Mouse (Mus musculus): ENCODE measurements around the gene Mei1. TPM values are rescaled to one million over a fixed set of nuclear protein-coding genes. Genes with fewer than 3 reads are reported as not detected.

Mei1 gene
- 1 to 10 TPM; 2.5 to 2.8 TPM for total RNA-seq (2021)

DNA sequence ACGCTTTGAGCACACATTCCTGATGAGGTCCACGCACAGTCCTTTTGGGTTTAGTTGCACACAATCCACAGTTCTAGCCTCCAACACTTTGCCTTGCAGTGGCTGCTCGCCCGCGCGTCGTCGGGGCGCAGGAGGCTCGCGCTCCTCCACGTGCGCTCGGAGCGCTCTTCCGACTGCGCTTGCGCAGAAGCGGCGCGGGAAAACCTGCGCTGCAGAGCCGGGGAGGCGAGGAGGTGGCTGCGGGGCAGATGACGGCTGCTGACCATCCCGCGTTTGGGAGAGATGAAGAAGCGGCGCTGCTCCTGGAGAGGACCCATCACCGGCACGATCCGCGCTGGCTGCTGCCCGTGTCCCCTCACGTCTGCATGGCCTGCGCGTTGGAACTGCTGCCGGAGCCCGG, at the start of gene Mei1:
Gene Mei1 (plus strand): TSS at position 99 of the 400 bp plus-strand sequence.
- intact Hi-C loops (cut with DNase I), result loop anchor here (5.0 kb wide), 2 partner anchors 37 to 67 kb away; no protein-coding TSS in a partner anchor

DNA sequence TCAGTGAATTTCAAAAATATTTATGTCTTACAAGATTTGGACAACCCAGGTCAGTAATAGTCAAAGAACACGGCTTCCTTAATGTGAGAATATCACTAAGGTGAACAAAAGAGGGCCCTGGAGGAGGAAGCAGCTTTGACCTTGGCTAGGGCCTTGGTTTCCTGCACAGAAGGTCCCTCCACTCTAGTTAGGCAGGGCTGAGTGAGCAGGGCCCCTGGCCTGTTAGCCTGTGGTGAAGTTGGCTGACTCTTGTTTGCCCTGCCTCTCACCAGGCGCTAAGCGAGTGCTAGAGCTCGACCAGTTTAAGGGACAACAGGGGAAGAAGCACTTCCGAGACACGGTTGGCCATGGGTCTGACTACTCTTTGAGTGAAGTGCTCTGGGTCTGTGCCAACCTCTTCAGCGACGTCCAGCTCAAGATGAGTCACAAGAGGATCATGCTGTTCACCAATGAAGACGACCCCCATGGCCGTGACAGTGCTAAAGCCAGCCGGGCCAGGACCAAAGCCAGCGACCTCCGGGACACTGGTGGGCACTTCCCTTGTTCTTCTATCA, 47.2 kb upstream of the Mei1 start:
- intact Hi-C loops (cut with DNase I), result no loop called here
- DNase-seq (ENCODE audit: low spot score in 2 of 2), result no peak

More for the DNA sequence above, at the start of gene Mei1:
- no peak for DNase-seq (ENCODE audit: low spot score in 2 of 2)

DNA sequence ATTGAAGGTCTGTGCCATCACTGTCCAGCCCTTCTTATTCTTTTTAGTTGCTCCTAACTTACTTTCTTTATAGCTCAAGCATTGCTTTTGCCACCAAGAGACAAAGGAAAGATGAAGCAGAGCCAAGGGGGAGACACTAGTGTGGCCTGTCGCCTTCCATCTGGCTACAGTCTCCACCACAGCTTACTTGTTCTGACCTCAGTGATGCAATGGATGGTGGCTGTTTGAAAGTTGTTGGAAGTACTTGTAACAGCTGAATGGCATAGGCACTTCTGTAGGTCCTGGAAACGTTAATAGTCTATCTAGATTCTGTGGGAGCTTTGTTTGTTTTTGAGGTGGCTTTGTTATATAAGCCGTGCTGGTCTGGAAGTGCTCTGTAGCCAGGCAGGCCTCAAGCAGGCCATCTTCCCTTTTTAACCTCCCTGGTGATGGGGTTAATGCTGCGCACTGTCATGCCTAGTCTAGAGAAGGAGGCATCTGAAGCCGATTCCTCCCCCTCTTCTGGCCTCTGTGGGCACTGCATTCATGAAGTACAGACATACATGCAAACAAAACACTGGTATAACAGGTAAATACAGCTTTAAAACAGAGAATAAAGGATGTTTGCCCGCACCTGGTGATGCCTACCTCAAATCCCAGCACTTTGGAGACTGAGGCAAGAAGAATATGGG, 45.7 kb upstream of the Mei1 start:
- intact Hi-C loops (cut with DNase I), result no loop called here
- DNase-seq (ENCODE audit: low spot score in 2 of 2), result no peak

DNA sequence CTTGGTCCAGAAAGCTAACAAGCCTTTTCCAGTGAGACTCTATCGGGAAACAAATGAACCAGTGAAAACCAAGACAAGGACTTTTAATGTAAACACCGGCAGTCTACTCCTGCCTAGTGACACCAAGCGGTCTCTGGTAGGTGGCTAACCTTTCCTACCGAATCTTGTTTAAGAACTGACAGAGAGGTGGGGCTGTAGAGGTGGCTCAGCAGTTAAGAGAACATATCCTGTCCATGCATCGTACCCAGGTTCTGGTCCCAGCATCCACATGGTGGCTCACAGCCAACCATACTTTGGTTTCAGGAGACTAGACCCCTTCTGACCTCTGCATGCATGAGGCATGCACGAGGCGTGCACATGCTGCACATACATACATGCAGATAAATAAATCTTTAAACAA, 42.5 kb upstream of the Mei1 start:
- intact Hi-C loops (cut with DNase I), result no loop called here
- DNase-seq (ENCODE audit: low spot score in 2 of 2), result no peak

DNA sequence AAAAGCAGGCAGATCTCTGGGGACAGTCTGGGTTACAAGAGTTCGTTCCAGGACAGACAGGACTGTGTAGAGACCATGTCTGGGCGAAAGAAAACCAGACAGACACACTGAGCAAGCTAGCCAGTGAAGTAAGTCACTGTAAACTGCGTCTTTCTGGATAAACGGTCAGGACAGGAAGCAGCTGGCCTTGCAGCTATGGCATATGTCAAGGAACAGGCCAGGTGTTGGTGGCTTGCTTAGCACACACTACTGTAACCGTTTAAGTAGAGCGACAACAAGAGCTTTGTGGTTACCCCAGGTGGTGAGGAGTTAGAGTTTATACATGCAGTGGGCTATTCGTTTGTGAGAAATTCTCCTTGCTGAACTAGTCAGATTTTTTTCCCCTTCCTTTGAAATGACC, 42.1 kb upstream of the Mei1 start:
- DNase-seq (ENCODE audit: low spot score in 2 of 2), result no peak

DNA sequence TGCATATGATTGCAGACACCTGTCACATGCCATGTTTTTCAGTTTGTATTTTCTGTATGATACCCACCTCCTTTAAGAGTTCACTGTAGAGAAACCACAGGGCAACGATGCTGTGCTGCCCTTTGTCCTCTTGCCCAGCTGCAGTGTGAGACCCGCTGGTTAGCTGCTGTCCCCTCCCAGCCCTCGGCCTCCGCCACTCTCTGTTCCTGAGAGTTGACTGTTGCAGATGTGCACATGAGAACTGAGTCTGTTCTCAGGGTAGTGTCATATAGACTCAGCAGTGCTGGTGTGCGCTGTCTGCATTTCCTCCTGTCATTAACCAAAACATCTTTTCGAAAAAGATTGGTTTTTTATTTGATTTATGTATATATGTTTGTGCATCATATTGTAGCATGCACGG, 37.4 kb upstream of the Mei1 start:
- intact Hi-C loops (cut with DNase I), result no loop called here

More for the DNA sequence above, 42.1 kb upstream of the Mei1 start:
- intact Hi-C loops (cut with DNase I), result no loop called here

DNA sequence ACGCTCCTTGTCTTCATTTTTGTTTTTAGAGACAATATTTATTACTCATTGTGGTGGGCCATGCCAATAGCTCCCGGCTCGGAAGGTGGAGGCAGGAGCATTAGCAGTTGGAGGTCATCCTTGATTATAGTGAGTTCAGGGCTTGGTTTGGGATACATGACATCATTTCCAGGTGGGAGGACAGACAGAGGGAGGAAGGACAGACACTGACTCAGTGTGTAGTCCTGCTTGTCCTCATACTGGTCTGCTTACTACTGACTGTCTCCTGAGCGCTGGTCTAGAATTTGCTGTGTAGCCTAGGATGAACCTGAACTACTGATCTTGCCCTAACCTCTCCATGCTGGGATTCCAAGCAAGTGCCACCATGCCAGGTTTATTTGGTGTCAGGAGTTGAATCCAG, 36.0 kb upstream of the Mei1 start, which contains the start of gene Desi1:
Gene Desi1 (minus strand): TSS at position 101 of the 400 bp plus-strand sequence.
- intact Hi-C loops (cut with DNase I), result no loop called here

More for the DNA sequence above, 37.4 kb upstream of the Mei1 start:
- DNase-seq (ENCODE audit: low spot score in 2 of 2), result no peak

DNA sequence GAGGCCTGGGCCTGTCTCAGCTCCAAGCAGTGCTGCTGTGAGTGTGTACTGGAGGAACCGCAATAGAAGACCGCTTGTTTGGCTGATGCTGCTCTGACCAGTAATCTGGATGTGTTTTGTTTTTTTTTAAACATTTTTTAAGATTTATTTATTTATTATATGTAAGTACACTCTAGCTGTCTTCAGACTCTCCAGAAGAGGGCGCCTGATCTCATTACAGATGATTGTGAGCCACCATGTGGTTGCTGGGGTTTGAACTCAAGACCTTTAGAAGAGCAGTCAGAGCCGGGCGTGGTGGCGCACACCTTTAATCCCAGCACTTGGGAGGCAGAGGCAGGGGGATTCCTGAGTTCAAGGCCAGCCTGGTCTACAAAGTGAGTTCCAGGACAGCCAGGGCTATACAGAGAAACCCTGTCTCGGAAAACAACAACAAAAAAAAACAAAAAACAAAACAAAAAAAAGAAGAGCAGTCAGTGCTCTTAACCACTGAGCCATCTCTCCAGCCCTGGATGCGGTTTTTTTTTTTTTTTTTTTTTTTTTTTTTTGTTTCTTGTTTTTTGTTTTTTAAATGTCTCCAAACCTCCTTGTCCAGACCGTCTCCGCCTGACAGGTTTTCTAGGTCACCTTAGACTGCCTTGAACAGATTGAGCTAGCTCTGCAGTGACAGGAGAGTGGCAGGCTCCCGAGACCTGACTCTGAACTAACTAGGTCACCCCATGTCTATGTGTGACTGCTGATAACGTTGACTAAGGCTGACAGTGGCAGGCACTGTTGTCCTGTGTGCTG, 33.7 kb upstream of the Mei1 start:
- peak in 1 of 2 experiments; percentile 32 for DNase-seq (ENCODE audit: low spot score in 2 of 2)
- intact Hi-C loops (cut with DNase I), result no loop called here

More for the DNA sequence above, 36.0 kb upstream of the Mei1 start, which contains the start of gene Desi1:
- DNase-seq (ENCODE audit: low spot score in 2 of 2), result no peak

DNA sequence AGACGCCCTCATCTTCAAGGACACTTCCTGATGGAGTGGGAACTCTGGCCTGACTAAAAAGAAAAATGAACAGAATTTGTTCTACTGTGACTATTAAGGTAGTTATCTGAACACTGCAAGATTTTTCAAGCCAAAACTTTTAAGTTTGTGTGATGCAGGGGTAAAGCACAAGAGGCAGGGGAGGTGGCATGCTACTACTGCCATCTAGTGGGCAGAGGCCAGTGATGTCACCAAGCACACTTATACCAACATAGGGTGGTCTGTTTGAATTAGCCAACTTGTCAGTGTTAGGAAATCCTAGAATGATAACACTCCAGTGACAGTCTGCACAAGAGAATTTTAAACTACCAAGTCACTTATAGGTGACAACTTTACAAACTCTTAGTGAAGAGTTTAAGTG, 29.1 kb upstream of the Mei1 start:
- intact Hi-C loops (cut with DNase I), result no loop called here
- DNase-seq (ENCODE audit: low spot score in 2 of 2), result peak; percentile 29 to 47

DNA sequence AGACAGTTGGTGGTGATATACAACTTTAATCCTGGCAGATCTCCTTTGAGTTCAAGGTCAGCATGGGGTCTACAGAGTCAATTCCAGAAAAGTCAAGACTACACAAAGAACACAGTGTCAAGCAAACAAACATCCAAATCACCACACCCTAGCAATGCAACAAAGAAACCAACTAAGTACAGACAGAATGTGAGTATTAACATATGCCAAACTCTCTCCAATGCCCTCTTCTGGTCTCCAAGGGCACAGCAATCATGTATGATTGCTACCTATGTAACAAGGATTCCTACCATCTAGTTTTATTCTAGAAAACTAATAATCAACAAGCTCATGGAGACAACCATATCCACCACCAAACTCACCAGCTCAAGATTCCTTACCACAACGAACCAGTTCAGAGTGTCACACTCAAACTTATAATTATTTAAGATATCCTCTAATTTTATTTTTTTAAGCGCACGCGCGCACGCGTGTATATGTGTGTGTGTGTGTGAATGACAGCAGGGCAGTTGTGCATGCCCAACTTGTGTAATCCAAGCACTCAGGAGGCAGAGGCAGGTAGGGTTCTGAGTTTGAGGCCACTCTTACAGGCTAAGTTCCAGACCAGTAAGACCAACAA, 25.5 kb upstream of the Mei1 start:
- intact Hi-C loops (cut with DNase I), result no loop called here
- DNase-seq (ENCODE audit: low spot score in 2 of 2), result peak in 1 of 2 experiments; percentile 19

DNA sequence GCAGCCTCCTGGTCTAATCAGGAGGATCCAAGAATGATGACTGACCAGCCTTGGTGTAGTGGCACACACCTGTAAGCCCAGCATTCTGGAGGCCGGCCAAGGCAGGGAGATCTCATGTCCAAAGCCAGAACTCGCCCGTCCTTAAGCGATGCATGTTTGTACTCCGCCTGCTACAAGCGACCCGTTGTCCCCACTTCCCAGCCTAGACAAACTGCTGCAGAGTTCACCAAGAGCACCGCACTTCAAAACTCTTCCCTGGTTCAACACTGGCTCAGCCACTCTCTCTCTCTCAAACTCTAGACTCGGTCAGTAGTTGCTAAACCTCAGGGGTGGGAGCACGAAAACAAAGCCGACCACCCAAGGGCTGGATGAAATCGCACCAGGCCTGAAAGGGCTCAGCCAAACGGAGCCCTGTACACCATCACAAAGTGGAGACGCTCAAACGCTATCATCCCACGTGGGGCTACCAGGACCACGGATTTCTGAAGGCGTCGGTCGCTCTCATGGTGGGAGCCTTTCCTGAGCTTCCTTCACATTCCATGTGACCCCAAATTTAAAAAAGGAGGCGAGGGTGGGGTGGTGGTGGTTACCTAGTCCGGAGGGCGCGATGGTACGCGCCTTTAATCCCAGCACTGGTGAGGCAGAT, 23.4 kb upstream of the Mei1 start:
- intact Hi-C loops (cut with DNase I), result no loop called here
- no peak for DNase-seq (ENCODE audit: low spot score in 2 of 2)

DNA sequence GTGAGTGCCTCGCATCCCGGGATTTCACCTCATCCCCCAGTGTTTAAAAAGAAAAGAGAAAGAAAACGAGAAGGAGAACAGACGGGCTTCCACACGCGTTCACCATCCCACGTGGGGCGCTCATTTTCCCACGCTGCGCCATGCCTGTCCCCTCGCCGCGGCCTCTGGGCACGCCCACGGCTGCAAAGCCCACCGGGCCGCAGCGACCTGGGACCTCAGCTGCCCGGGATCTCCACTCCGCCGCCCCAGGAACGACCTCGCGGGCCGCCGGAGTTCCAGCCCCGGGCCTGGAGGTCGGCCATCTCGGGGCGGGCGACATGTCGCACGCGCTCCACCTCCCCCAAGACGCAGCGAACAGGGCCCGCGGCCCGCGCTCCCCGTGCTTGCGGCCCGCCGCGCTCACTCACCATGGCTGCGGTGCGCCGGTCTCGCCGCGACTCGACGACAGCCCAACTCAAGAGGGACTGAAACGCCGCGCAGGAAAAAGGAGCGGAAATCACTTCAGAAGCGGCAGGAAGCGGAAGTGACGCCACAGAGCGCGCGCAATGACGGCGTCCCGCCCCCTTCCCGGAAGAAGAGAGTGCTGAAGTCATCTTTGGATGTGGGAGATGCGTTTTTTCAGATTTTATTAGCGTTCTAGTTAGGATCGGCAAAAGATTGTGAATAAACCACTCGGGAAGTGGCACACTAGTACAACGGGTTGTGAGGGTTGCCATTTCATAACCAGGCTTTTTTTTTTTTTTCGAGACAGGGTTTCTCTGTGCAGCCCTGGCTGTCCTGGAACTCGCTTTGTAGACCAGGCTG, 22.5 kb upstream of the Mei1 start, which contains the start of gene Snu13:
Gene Snu13 (minus strand): TSS at position 519 of the 804 bp plus-strand sequence.
- DNase-seq (ENCODE audit: low spot score in 2 of 2), result peak; percentile 94 to 95
- intact Hi-C loops (cut with DNase I), result no loop called here

DNA sequence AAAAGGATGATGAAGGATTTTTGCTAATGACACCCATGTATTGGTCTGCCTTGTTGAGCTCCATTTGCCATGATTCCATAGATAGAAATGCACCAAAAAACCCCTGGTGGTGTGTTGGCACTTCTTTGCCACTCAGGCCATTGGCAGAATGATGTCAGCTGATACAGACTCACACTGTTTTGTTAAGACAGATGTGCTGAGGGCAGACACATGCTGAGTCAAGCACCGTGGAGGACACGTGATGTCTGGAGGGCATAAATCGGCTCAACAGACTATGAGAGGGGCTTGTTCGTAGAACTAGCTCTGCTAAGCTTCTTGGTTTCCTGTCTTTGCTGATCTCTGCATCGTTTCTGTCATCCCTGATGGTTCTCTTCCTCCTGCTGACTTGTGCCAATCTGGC, 17.3 kb upstream of the Mei1 start:
- DNase-seq (ENCODE audit: low spot score in 2 of 2), result no peak
- intact Hi-C loops (cut with DNase I), result no loop called here

DNA sequence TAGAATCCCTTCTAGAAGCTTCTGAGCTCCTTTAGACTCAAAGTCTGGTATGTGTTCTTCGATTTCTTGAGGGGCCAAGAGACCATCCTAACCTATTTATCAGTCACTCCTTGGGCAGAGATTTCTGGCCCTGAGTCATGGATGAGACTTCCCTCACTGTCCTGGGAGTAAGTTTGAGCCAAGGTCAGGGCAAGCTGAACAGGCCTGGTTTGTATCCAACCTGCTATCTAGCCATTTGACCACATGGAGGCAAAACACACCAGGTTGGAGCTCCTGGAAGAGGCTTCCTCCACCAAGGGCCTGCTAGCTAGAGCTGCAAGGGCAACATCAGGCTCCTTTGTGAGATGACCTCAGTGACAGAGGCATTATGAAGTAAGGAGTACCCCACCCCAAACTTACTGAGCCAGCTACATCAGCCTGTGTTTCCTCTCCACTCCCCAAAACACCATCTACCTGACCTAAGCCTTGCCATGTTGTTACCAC, 11.0 kb upstream of the Mei1 start, which contains the start of gene 4930407I10Rik:
Gene 4930407I10Rik (plus strand): TSS at position 433 of the 483 bp plus-strand sequence.
- DNase-seq (ENCODE audit: low spot score in 2 of 2), result no peak
- intact Hi-C loops (cut with DNase I), result no loop called here

DNA sequence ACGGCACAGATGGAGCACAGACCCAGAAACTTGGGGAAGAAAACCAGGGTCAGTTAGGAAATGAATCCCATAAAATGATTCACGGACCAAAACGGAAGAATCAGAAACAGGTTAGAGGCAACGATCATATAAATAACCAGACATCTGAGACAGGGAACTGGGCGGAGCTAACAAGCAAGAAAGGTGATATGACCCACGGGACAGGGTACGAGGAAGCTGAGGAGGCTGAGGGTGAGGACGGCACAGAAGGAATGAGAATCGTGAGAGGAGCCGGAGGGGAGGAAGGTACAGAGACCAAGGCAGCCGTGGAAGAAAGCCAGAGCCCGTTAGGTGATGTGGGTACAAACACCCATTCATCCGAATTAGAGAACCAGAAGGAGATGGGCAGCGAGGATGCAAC, 5.9 kb upstream of the Mei1 start:
- intact Hi-C loops (cut with DNase I), result no loop called here
- no peak for DNase-seq (ENCODE audit: low spot score in 2 of 2)

DNA sequence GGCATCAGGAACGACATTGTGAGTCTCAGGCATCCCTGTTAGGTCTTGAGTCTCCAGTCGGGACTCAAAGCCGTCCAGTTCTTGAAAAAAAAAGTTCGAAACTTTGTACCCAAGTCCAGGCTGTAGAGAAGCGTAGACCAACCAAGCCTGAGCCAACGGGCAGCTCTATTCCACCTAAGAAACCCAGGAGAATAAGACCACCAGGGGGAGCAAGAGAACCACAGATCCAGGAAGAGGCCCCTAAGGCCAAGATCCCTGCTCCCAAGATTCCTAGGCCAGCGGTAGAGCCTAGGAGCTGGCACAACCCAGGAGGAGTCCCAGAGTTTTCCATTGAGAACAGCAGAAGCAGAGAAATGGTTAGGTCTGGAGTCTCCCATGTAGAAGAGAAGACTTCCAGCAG, 4.3 kb upstream of the Mei1 start:
- intact Hi-C loops (cut with DNase I), result loop anchor here (1.0 to 5.0 kb wide), 2 partner anchors 72 to 171 kb away; no protein-coding TSS in a partner anchor
- peak; percentile 79 to 89 for DNase-seq (ENCODE audit: low spot score in 2 of 2)

DNA sequence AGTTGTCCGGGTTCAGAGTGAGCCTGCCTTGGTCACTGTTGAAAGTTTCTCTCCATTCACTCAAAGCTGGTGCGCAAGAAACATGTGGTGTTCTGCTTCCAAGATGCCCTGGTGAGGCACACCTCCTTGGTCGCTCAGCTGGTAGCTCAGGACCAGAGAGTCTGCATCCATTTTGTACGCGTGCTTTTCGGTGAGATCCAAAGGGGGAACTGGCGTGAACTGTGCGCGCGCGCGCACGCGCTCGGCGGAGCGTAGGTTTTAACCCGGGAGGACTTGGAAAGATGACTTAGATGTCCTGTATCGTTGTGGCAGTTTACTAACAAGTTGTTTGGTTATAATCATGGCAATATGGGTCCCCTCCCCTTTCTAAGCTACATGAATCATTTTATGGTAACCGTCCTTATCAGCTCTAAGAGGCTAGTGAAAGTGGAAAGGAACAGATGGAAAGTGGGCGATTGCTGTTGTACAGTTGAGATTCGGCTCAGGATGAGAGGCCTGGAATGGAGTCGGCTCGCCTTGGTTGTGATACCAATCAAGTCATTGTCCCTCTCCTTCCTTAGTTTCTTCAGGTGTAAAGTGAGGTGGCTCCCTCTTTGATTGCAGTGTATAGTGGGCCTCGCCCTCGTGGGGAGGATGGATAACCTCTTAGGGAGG, 2.1 kb downstream of the Mei1 start:
- intact Hi-C loops (cut with DNase I), result loop anchor here (5.0 kb wide), 1 partner anchor 35 kb away; no protein-coding TSS in a partner anchor

DNA sequence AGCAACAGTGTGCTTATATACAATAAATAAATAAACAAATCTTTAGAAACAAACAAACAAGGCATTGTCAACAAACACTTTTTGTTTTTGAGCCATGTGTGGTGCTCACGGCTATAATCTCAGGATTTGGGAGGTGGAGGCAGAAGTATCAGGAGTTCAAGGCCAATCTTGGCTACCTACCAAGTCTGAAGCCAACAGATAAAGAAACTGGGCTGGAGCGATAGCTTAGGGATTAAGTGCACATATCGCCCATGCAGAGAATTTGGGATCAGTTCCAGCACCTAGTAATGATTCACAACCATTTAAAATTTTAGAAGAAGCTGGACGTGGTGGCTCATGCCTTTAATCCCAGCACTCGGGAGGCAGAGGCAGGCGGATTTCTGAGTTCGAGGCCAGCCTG, 3.7 kb downstream of the Mei1 start:
- intact Hi-C loops (cut with DNase I), result loop anchor here (5.0 kb wide), 1 partner anchor 34 kb away; no protein-coding TSS in a partner anchor
- no peak for DNase-seq (ENCODE audit: low spot score in 2 of 2)

More for the DNA sequence above, 2.1 kb downstream of the Mei1 start:
- DNase-seq (ENCODE audit: low spot score in 2 of 2), result peak; percentile 36 to 80
